Mouse (Mus musculus): Measurements from ENCODE around the gene Olfr1094. TPM values are rescaled to one million over a fixed set of nuclear protein-coding genes. Genes with fewer than 3 reads are reported as not detected.

Gene Olfr1094
- not detected for total RNA-seq (2021)
- long read RNA-seq, experiment 1 = 0 reads
- long read RNA-seq, experiment 2 = 0 reads

DNA sequence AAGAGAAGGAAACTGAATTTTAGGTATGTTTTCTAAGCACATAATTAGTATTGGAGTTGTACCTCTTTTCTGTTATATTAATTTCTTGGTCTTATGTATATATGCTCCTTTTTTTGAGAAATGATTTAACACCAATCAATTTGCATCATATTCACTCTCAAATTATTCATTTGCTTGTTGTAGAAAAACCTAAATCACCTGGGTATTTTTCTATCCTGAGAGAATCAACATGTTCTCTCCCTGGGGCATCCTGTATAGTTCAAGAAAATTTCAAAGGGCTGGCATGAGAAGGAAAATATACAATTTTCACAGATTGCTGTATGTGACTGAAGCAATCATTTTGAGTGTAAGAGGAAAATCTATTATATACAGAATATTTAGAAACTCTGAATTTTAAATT lies at the start of gene Olfr1094:
Olfr1094 (plus strand) TSS at position 301 of the 400 bp plus-strand sequence.
- DNase-seq (ENCODE audit: extremely low spot score in 1 of 2, low spot score in 2 of 2) = no peak
- no peak within 1 kb of the TSS for H3K4me3 ChIP-seq
- TF ChIP-seq CTCF (IDR thresholded peaks at IDR 0.05) = no peak
- H3K27ac ChIP-seq = no peak within 1 kb of the TSS
- intact Hi-C loops (cut with DNase I) = no loop called here

DNA sequence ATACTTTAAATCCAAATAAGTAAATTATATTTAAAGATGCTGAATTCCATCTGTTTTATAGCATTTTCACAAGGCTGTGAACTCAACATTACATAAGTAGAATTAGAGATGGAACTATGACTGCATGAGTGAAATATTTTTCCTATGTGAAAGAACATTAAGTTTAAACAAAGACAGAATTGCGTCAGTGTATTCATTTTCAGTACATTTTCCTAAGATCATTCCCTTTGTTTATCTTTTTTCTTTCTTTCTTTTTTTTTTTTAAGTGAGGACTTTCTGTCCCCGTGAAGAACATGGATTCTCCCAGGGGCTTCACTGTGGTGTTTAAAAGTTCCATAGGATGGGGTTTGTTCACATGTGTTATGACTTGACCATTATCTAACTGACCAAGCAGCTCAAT lies 42.3 kb upstream of the Olfr1094 start, which contains the start of gene Olfr1093:
Olfr1093 (plus strand) TSS at position 301 of the 400 bp plus-strand sequence.
- intact Hi-C loops (cut with DNase I) = no loop called here
- DNase-seq (ENCODE audit: extremely low spot score in 1 of 2, low spot score in 2 of 2) = no peak
- no peak within 1 kb of the TSS for H3K27ac ChIP-seq

DNA sequence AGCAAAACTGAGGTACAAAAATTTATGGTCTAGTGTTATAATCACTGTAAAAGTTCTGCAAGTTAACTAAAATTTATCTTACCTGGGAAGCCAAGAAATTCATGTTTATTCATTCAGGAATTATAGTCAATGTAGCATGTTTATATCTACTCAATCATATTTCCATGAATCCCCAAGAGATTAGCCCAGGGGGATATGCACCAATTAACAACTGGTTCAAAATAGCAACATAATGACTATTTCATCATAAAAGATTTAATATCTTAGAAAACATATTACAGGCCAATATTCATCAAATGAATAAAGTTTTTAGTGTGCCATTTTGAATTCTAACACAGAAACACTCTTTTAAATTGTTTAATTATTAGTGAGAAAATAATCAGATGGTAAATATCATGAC lies 14.5 kb upstream of the Olfr1094 start, which contains the start of gene Olfr141:
Olfr141 (minus strand) TSS at position 101 of the 400 bp plus-strand sequence.
- no peak within 1 kb of the TSS for H3K4me3 ChIP-seq
- TF ChIP-seq CTCF (IDR thresholded peaks at IDR 0.05) = no peak
- H3K27ac ChIP-seq = no peak within 1 kb of the TSS
- no peak for DNase-seq (ENCODE audit: extremely low spot score in 1 of 2, low spot score in 2 of 2)
- intact Hi-C loops (cut with DNase I) = no loop called here

More for the DNA sequence above, 42.3 kb upstream of the Olfr1094 start, which contains the start of gene Olfr1093:
- no peak within 1 kb of the TSS for H3K4me3 ChIP-seq
- no peak for TF ChIP-seq CTCF (IDR thresholded peaks at IDR 0.05)

DNA sequence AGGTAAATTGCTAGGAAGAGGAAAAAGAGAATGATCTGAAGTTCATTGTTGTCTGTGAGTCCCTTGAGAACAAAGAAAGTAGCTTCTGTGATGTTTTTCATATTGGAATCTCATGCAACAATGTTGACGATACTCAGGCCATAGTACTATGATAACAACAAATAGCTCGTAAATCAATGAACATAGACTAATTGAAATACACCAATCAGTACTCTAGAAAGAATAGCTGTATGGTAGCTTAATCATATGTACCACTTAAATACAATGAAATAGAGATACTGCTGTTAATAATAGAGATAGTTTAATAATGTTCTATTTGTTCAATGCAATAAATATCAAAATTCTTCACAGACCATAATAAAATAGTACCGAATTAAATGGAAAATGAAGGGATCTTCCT lies 27.1 kb downstream of the Olfr1094 start, which contains the start of gene Olfr1095:
Olfr1095 (minus strand) TSS at position 101 of the 400 bp plus-strand sequence.
- no peak for TF ChIP-seq CTCF (IDR thresholded peaks at IDR 0.05)
- intact Hi-C loops (cut with DNase I) = no loop called here
- no peak within 1 kb of the TSS for H3K4me3 ChIP-seq
- no peak within 1 kb of the TSS for H3K27ac ChIP-seq
- no peak for DNase-seq (ENCODE audit: extremely low spot score in 1 of 2, low spot score in 2 of 2)

DNA sequence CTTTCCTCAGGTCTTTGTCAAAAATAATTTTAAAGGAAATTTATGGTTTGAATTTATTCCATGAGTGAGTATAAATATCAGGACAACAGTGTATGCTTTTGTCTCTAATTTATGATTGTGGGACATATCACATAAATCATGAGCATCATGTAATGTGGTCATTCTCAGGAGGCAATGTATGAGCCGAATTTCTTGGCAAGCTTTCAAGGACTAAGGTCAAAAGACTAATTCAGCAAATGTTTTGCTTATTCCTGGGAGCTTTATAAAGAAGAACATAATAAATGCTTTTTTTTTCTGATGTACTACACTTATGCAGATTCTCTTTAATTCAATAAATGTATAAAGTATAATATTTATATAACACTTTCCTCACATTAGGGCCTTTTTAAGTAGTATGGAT lies 50.2 kb downstream of the Olfr1094 start, which contains the start of gene Gm13723:
Gm13723 (minus strand) TSS at position 101 of the 400 bp plus-strand sequence.
- no peak for TF ChIP-seq CTCF (IDR thresholded peaks at IDR 0.05)
- DNase-seq (ENCODE audit: extremely low spot score in 1 of 2, low spot score in 2 of 2) = no peak
- no peak within 1 kb of the TSS for H3K27ac ChIP-seq
- intact Hi-C loops (cut with DNase I) = no loop called here
- no peak within 1 kb of the TSS for H3K4me3 ChIP-seq

Other genes with a start within 250 kb of the Olfr1094 start
- gene Olfr1082, start 225.7 kb upstream of the Olfr1094 start, total RNA-seq (2021) = not detected
- not detected for gene Olfr1084, start 184.9 kb upstream of the Olfr1094 start, total RNA-seq (2021)
- not detected for gene Olfr1085, start 162.6 kb upstream of the Olfr1094 start, total RNA-seq (2021)
- not detected for gene Olfr1086, start 144.6 kb upstream of the Olfr1094 start, total RNA-seq (2021)
- gene Olfr1087, start 126.3 kb upstream of the Olfr1094 start, total RNA-seq (2021) = not detected
- gene Olfr1089, start 91.0 kb upstream of the Olfr1094 start, total RNA-seq (2021) = not detected
- gene Olfr1090, start 65.7 kb upstream of the Olfr1094 start, total RNA-seq (2021) = not detected
- not detected for gene Olfr1093, start 42.2 kb upstream of the Olfr1094 start, total RNA-seq (2021)
- not detected for gene Olfr141, start 14.6 kb upstream of the Olfr1094 start, total RNA-seq (2021)
- gene Olfr1095, start 27.0 kb downstream of the Olfr1094 start, total RNA-seq (2021) = not detected
- gene Gm13723, start 50.1 kb downstream of the Olfr1094 start, total RNA-seq (2021) = not detected
- not detected for gene Olfr1097, start 67.6 kb downstream of the Olfr1094 start, total RNA-seq (2021)
- not detected for gene Olfr1098, start 99.9 kb downstream of the Olfr1094 start, total RNA-seq (2021)
- gene Olfr1099, start 136.0 kb downstream of the Olfr1094 start, total RNA-seq (2021) = not detected
- not detected for gene Olfr1100, start 155.3 kb downstream of the Olfr1094 start, total RNA-seq (2021)
- gene Olfr1101, start 166.6 kb downstream of the Olfr1094 start, total RNA-seq (2021) = not detected
- not detected for gene Olfr1102, start 173.7 kb downstream of the Olfr1094 start, total RNA-seq (2021)
- gene Olfr1104, start 202.4 kb downstream of the Olfr1094 start, total RNA-seq (2021) = not detected
- gene Olfr1105, start 211.9 kb downstream of the Olfr1094 start, total RNA-seq (2021) = not detected
- not detected for gene Olfr1106, start 227.6 kb downstream of the Olfr1094 start, total RNA-seq (2021)

Data from left cerebral cortex, adult 2 months (tissue).